Mouse (Mus musculus) C2C12 (cell line): ENCODE data around the gene Cep164. TPM values are rescaled to one million over a fixed set of nuclear protein-coding genes. Genes with fewer than 3 reads are reported as not detected.

ENCODE experiments used
- H3K27me3 ChIP-seq: one replicate; pipeline ENCODE4 v1.6.1; 2011; ENCODE audit not compliant: control insufficient read depth, insufficient read depth, insufficient read length
- H3K36me3 ChIP-seq: one replicate; pipeline ENCODE4 v1.6.1; 2011; ENCODE audit not compliant: control insufficient read depth, insufficient read depth
- H3K4me3 ChIP-seq: one replicate; pipeline ENCODE4 v1.5.1; 2011; ENCODE audit warnings: mild to moderate bottlenecking, control low read depth; ENCODE audit not compliant: poor library complexity, insufficient read depth, severe bottlenecking
- H3K79me2 ChIP-seq: one replicate; pipeline ENCODE4 v1.6.1; 2011; ENCODE audit not compliant: control insufficient read depth, insufficient read depth
- H3K79me3 ChIP-seq: one replicate; pipeline ENCODE4 v1.6.1; 2011; ENCODE audit warnings: low read depth, control low read depth
- H3ac ChIP-seq: one replicate; pipeline ENCODE3; 2011; ENCODE audit warnings: low read depth; ENCODE audit not compliant: control insufficient read depth, insufficient read length
- CEBPB ChIP-seq: IDR thresholded peaks from one replicate; pipeline ENCODE4 v1.6.1; 2011; ENCODE audit warnings: low read depth, mild to moderate bottlenecking, control low read depth, moderate library complexity
- CTCF ChIP-seq: IDR thresholded peaks from one replicate; pipeline ENCODE4 v1.5.1; 2011; ENCODE audit not compliant: control insufficient read depth, insufficient read depth, insufficient read length
- FOSL1 ChIP-seq: IDR thresholded peaks from one replicate; pipeline ENCODE4 v1.8.0; 2011; ENCODE audit warnings: mild to moderate bottlenecking, low read length; ENCODE audit not compliant: poor library complexity, insufficient read depth, severe bottlenecking
- MAX ChIP-seq: IDR thresholded peaks from one replicate; pipeline ENCODE4 v1.6.1; 2011; ENCODE audit warnings: mild to moderate bottlenecking, control low read depth
- MYOD1 ChIP-seq: IDR thresholded peaks from one replicate; pipeline ENCODE4 v1.6.1; 2011; ENCODE audit warnings: low read depth; ENCODE audit not compliant: control insufficient read depth, insufficient read length
- MYOG ChIP-seq: IDR thresholded peaks from one replicate; pipeline ENCODE4 v1.6.1; 2011; ENCODE audit not compliant: control insufficient read depth, insufficient read length; ENCODE audit errors: extremely low read depth
- USF1 ChIP-seq: IDR thresholded peaks from one replicate; pipeline ENCODE4 v1.6.1; 2011; ENCODE audit warnings: low read depth, mild to moderate bottlenecking, control low read depth, moderate library complexity
- polyA plus RNA-seq: library from polyadenylated mRNA; unstranded; fragments of >200 nt; fragmentation: generic; extraction: Trizol; gene quantifications from one replicate; pipeline ENCODE4 v1.2.1, GENCODE M21; 2012; ENCODE audit warnings: missing spikeins

The Cep164 gene
- polyA plus RNA-seq, 1 experiment = 12.7 TPM

DNA sequence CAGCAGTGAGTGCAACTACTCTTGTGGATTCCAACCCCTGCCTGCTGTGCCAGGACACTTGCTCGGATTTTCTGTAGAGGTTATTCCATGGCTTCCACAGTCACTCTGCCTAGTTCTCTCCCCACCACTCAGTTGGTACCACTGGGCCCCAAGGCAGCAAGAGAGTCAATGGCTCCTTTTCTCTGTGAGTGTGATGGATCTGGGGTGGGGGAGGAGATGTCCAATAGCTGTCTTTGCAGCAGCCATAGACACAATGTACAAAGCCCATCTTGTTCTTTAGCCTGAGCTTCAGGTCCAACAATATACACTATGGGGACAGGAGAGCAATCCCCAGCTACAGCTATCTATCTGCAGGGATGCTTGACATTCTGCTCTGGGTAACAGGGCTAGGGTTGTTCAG is 25.6 kb upstream of the Cep164 start:
- no peak for TF ChIP-seq MYOD1
- TF ChIP-seq FOSL1 = no peak
- no peak for TF ChIP-seq MYOG
- no peak for TF ChIP-seq CTCF
- no peak for TF ChIP-seq CEBPB
- no peak for TF ChIP-seq USF1
- TF ChIP-seq MAX = no peak
- Histone ChIP-seq H3K36me3 (peaks cover 27% of the 10 kb centered on the region), H3K79me3 (peaks cover 7% of the 10 kb centered on the region), H3ac (no peak overlapping the region), H3K4me3 (no peak overlapping the region), H3K27me3 (no peaks in the 10 kb centered on the region), H3K79me2 (peaks cover 33% of the 10 kb centered on the region)

DNA sequence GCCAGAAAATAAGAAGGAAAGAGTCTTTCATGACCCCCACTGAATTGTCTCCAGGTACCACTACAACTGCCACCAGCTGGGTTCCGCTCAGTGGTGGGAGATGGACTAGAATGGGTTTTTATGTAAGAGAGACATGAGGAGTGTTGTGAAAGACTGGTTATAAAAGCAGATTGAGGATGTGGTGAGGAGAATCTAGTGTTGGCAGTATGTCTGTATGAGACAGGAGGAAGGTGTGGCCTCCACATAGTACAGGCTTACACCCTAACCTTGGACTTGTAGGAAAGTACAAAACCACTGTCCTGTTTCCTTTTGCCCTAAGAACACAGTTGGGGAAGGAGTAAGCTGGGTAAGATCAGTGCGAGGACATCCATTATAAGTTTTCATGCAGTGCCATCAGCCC is 25.2 kb upstream of the Cep164 start:
- Histone ChIP-seq H3K36me3 (peaks cover 23% of the 10 kb centered on the region), H3K79me3 (peaks cover 10% of the 10 kb centered on the region)

DNA sequence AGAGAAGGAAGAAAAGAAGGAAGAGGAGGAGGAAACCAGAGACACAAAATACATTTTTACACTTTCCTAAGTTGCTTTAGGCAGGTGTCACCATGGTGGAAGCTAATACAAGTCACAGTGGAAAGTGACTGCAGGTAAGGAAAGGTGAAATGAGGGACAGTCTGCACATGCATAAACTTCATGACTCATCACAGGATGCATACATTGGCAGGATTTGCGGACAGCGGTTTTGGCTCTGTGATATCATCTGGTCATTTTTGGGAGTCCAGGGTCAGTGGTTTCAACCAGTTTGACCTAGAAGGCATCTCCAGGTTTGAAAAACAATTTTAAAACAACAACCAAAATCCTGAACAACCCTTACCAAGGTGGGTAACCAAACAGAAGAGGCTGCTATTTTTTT is 23.3 kb upstream of the Cep164 start:
- no peak overlapping the region for H3ac ChIP-seq
- H3K27me3 ChIP-seq = no peaks in the 10 kb centered on the region
- TF ChIP-seq USF1 (no peak), MAX (no peak), MYOD1 (no peak), CEBPB (no peak), CTCF (no peak), MYOG (no peak), FOSL1 (no peak)
- peaks cover 19% of the 10 kb centered on the region for H3K79me3 ChIP-seq
- peaks cover 51% of the 10 kb centered on the region for H3K79me2 ChIP-seq
- H3K4me3 ChIP-seq = no peak overlapping the region
- H3K36me3 ChIP-seq = peaks cover 4% of the 10 kb centered on the region

More for the DNA sequence above, 25.2 kb upstream of the Cep164 start:
- Histone ChIP-seq H3K79me2 (peaks cover 37% of the 10 kb centered on the region), H3K4me3 (no peak overlapping the region), H3K27me3 (no peaks in the 10 kb centered on the region), H3ac (no peak overlapping the region)
- TF ChIP-seq MYOD1 (no peak), CEBPB (no peak), CTCF (no peak), USF1 (no peak), FOSL1 (no peak), MAX (no peak), MYOG (no peak)

DNA sequence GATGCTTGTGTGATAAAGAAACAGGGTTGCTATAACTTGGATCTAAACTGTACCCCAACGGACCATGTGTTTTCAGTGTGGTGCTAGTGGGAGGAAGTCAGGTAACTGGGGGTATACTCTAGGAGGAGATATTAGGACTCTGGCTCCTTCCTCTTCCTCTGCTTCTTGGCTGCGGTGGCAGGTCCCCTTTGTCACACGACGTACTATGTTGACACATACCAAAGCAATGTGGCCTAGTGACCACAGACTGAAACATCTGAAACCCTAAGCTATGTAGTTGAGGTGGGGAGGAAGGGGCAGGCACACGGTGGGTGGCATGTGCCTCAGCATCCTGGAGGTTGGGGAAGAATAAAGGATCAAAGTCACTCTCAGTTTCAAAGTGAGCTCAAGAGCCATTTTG is 22.8 kb upstream of the Cep164 start:
- H3K79me2 ChIP-seq = peaks cover 51% of the 10 kb centered on the region
- no peak for TF ChIP-seq CEBPB
- H3K4me3 ChIP-seq = no peak overlapping the region

DNA sequence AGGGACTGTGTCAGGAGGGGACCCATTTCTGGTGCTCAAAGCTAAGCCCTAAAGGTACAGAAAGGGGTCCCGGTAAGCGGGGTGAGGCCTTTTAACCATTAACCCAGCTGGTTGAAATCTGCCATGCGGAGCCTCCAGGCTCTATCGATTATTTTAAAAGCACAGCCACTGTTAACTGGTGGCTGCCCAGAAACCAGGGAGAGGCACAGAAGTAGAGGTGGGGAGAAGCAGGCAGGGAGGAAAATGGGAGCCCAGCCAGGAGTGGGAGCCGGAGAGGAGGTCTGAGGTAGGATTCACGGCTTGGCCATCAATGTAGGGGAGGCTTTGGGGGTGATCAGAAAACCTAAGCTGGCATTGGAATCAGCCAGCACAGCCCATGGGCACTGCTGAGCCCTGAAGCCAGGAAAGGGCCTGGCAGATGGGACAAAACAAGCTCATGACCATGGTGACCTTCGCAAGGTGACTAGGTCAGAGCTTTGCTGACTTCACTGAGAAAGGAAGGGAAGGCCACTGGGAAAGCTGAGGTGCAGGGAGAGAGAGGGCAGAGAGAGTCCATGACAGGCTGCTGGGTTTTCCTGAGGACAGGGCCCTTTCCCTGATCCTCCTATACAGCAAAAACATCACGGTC is 22.2 kb upstream of the Cep164 start:
- no peaks in the 10 kb centered on the region for H3K36me3 ChIP-seq
- peaks cover 51% of the 10 kb centered on the region for H3K79me2 ChIP-seq
- no peaks in the 10 kb centered on the region for H3K27me3 ChIP-seq
- H3ac ChIP-seq = no peak overlapping the region
- H3K4me3 ChIP-seq = no peak overlapping the region
- H3K79me3 ChIP-seq = peaks cover 19% of the 10 kb centered on the region
- TF ChIP-seq CTCF (no peak), MAX (no peak), CEBPB (no peak), USF1 (no peak), MYOD1 (no peak), FOSL1 (no peak), MYOG (no peak)

More for the DNA sequence above, 22.8 kb upstream of the Cep164 start:
- Histone ChIP-seq H3K36me3 (no peaks in the 10 kb centered on the region), H3K79me3 (peaks cover 19% of the 10 kb centered on the region), H3K27me3 (no peaks in the 10 kb centered on the region), H3ac (no peak overlapping the region)

DNA sequence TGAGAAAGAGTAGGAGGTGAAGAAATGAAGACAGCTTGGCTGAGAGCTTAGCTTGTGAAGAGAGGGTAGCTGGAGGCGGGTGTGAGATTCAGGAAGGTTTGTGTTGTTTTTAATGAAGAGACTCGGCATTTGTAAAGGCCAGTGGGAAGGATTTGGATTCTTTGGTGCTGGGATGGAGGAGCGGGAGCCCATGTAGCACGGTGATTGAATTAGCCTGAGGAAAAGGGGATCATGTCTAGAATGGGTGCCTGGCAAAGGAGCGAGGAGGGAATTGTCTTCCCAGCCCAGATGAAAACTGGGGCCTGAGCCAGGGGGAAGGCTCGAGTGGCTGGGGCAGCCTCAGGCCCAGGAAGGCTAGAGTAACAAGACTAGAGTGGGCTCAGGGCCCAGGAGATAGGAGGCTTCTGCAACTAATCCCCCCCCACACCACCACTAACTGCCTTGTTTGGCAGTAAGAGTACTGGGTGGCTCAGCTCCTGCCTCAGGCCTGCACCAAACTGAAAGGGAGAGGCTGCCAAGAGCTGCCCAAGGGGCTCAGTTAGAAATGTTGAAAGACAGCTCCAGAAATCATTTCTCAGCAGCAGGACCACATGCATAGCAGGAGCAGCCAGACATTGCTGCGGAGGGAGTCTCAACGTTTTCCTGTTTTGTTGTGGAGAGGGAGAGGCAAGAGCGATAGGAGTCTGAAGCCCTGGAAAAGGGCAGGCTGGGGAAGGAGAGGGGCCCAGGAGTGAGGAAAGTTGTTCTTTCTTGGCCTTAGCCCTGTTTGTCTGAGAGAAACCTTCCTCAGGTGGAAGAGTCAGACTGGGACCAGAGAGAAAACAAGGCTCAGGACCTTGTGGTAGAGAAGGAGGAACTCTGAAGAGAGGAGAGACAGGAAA is 21.3 kb upstream of the Cep164 start:
- Histone ChIP-seq H3ac (no peak overlapping the region), H3K4me3 (no peak overlapping the region), H3K27me3 (no peaks in the 10 kb centered on the region), H3K36me3 (no peaks in the 10 kb centered on the region), H3K79me3 (peaks cover 19% of the 10 kb centered on the region), H3K79me2 (peaks cover 53% of the 10 kb centered on the region)
- no peak for TF ChIP-seq USF1
